Mouse (Mus musculus): ENCODE results near the gene Rhcg. TPM values are rescaled to one million over a fixed set of nuclear protein-coding genes. Genes with fewer than 3 reads are reported as not detected.

Rhcg gene
- polyA plus RNA-seq, 1 experiment: 43.5 TPM

- Histone ChIP-seq H3K27ac (ENCODE audit: control insufficient read depth, insufficient read depth, low read depth, low read length) (no peak overlapping the region), H3K4me3 (ENCODE audit: control insufficient read depth, low read depth, low read length) (no peak overlapping the region), H3K36me3 (ENCODE audit: control insufficient read depth, insufficient read depth, low read length) (no peaks in the 10 kb centered on the region), H3K27me3 (ENCODE audit: control insufficient read depth, insufficient read depth, low read length) (no peaks in the 10 kb centered on the region), H3K4me1 (ENCODE audit: control insufficient read depth, insufficient read depth, low read length) (peaks cover 6% of the 10 kb centered on the region)
- TF ChIP-seq POLR2A (IDR thresholded peaks at IDR 0.05; ENCODE audit: control insufficient read depth, low read depth, low read length) (no peak), CTCF (IDR thresholded peaks at IDR 0.05; ENCODE audit: control insufficient read depth, insufficient read depth, insufficient replicate concordance, low read depth, low read length) (no peak)
These were observed 10.7 kb downstream of the Rhcg start for GRCm38 (mm10) chr7:79606766-79607165.

DNA sequence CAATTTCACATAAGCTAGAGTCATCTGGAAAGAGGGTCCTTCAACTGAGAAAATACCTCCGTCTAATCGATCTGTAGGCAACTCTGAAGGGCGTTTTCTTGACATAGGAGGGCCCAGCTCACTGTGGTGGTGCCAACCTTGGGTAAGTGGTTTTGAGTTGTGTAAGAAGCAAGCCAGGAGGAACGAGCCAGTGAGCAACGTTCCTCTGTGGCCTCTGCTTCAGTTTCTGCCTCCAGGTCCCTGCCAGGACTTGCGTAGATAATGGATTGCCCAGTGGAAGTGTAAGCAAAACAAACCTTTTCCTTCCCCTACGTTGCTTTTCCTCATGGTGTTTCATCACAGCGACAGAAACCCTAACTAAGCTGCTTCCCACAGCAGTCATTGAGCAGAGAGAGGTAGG, 15.5 kb downstream of the Rhcg start:
- peaks cover 3% of the 10 kb centered on the region for H3K4me1 ChIP-seq (ENCODE audit: control insufficient read depth, insufficient read depth, low read length)
- no peak overlapping the region for H3K4me3 ChIP-seq (ENCODE audit: control insufficient read depth, low read depth, low read length)
- H3K36me3 ChIP-seq (ENCODE audit: control insufficient read depth, insufficient read depth, low read length): no peaks in the 10 kb centered on the region
- TF ChIP-seq POLR2A (IDR thresholded peaks at IDR 0.05; ENCODE audit: control insufficient read depth, low read depth, low read length): no peak
- H3K27me3 ChIP-seq (ENCODE audit: control insufficient read depth, insufficient read depth, low read length): no peaks in the 10 kb centered on the region
- no peak overlapping the region for H3K27ac ChIP-seq (ENCODE audit: control insufficient read depth, insufficient read depth, low read depth, low read length)

DNA sequence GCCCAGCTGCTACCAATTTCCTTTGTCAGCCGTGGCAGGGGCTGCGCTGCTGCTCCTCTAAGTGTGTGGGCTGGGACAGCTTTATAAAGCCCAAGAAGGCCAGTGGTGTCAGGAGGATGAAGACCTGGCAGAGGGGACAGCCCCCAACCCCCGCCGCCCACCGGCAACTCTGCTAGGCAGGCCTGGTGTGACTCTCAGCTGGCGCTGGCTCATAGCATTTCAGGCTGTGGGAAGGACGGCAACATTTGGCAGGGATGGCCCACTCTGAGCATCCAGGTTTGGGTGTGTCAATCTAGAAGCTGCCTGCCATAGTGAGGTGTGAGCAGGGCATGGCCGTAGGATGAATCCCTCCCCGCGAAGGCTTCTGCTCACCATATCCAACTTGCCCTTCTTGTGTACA, 17.3 kb downstream of the Rhcg start:
- Histone ChIP-seq H3K27me3 (ENCODE audit: control insufficient read depth, insufficient read depth, low read length) (no peaks in the 10 kb centered on the region), H3K4me3 (ENCODE audit: control insufficient read depth, low read depth, low read length) (no peak overlapping the region), H3K27ac (ENCODE audit: control insufficient read depth, insufficient read depth, low read depth, low read length) (no peak overlapping the region), H3K4me1 (ENCODE audit: control insufficient read depth, insufficient read depth, low read length) (no peaks in the 10 kb centered on the region), H3K36me3 (ENCODE audit: control insufficient read depth, insufficient read depth, low read length) (no peaks in the 10 kb centered on the region)
- TF ChIP-seq POLR2A (IDR thresholded peaks at IDR 0.05; ENCODE audit: control insufficient read depth, low read depth, low read length) (no peak), CTCF (IDR thresholded peaks at IDR 0.05; ENCODE audit: control insufficient read depth, insufficient read depth, insufficient replicate concordance, low read depth, low read length) (no peak)

GRCm38 (mm10) chr7:79594854-79595253, 22.6 kb downstream of the Rhcg start:
- Histone ChIP-seq H3K4me3 (ENCODE audit: control insufficient read depth, low read depth, low read length) (no peak overlapping the region), H3K27me3 (ENCODE audit: control insufficient read depth, insufficient read depth, low read length) (no peaks in the 10 kb centered on the region), H3K27ac (ENCODE audit: control insufficient read depth, insufficient read depth, low read depth, low read length) (no peak overlapping the region), H3K36me3 (ENCODE audit: control insufficient read depth, insufficient read depth, low read length) (no peaks in the 10 kb centered on the region), H3K4me1 (ENCODE audit: control insufficient read depth, insufficient read depth, low read length) (peaks cover 10% of the 10 kb centered on the region)
- TF ChIP-seq CTCF (IDR thresholded peaks at IDR 0.05; ENCODE audit: control insufficient read depth, insufficient read depth, insufficient replicate concordance, low read depth, low read length) (peak; percentile 92), POLR2A (IDR thresholded peaks at IDR 0.05; ENCODE audit: control insufficient read depth, low read depth, low read length) (no peak)

GRCm38 (mm10) chr7:79591812-79592731, 25.4 kb downstream of the Rhcg start:
- H3K4me3 ChIP-seq (ENCODE audit: control insufficient read depth, low read depth, low read length): peak overlapping the region; percentile 2
- peaks cover 10% of the 10 kb centered on the region for H3K4me1 ChIP-seq (ENCODE audit: control insufficient read depth, insufficient read depth, low read length)
- H3K36me3 ChIP-seq (ENCODE audit: control insufficient read depth, insufficient read depth, low read length): no peaks in the 10 kb centered on the region
- no peak overlapping the region for H3K27ac ChIP-seq (ENCODE audit: control insufficient read depth, insufficient read depth, low read depth, low read length)
- H3K27me3 ChIP-seq (ENCODE audit: control insufficient read depth, insufficient read depth, low read length): no peaks in the 10 kb centered on the region
- TF ChIP-seq CTCF (IDR thresholded peaks at IDR 0.05; ENCODE audit: control insufficient read depth, insufficient read depth, insufficient replicate concordance, low read depth, low read length) (no peak), POLR2A (IDR thresholded peaks at IDR 0.05; ENCODE audit: control insufficient read depth, low read depth, low read length) (no peak)

DNA sequence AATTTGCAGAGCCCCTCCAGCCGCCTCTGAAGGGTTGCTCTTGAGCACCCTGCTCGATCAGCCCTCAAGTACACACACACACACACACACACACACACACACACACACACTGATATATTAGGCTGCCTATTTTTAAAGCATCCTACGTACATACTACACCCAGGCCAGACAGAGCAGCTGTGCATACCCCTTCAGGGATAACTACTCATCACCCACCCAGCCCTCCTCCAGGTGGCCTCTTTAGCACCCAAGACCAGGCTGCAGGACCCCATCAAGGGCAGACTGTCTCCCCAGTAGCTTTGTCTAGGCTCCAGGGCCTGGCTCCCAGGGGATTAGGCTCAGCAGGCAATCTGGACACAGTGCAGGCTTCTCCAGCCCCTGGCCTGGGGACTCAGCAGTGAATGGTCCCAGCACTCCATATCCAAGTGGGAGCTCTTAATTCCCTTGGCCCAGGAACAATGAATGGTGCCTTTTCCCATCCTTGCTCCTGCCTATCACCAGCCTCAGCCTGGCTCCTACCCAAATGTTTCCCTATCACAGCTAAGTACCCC, 26.8 kb downstream of the Rhcg start:
- Histone ChIP-seq H3K27me3 (ENCODE audit: control insufficient read depth, insufficient read depth, low read length) (no peaks in the 10 kb centered on the region), H3K4me3 (ENCODE audit: control insufficient read depth, low read depth, low read length) (no peak overlapping the region), H3K27ac (ENCODE audit: control insufficient read depth, insufficient read depth, low read depth, low read length) (no peak overlapping the region), H3K36me3 (ENCODE audit: control insufficient read depth, insufficient read depth, low read length) (no peaks in the 10 kb centered on the region), H3K4me1 (ENCODE audit: control insufficient read depth, insufficient read depth, low read length) (peaks cover 10% of the 10 kb centered on the region)
- TF ChIP-seq CTCF (IDR thresholded peaks at IDR 0.05; ENCODE audit: control insufficient read depth, insufficient read depth, insufficient replicate concordance, low read depth, low read length) (no peak), POLR2A (IDR thresholded peaks at IDR 0.05; ENCODE audit: control insufficient read depth, low read depth, low read length) (no peak)

- Histone ChIP-seq H3K36me3 (ENCODE audit: control insufficient read depth, insufficient read depth, low read length) (no peaks in the 10 kb centered on the region), H3K27ac (ENCODE audit: control insufficient read depth, insufficient read depth, low read depth, low read length) (no peak overlapping the region), H3K4me1 (ENCODE audit: control insufficient read depth, insufficient read depth, low read length) (peaks cover 10% of the 10 kb centered on the region), H3K4me3 (ENCODE audit: control insufficient read depth, low read depth, low read length) (no peak overlapping the region), H3K27me3 (ENCODE audit: control insufficient read depth, insufficient read depth, low read length) (no peaks in the 10 kb centered on the region)
- no peak for TF ChIP-seq CTCF (IDR thresholded peaks at IDR 0.05; ENCODE audit: control insufficient read depth, insufficient read depth, insufficient replicate concordance, low read depth, low read length)
- no peak for TF ChIP-seq POLR2A (IDR thresholded peaks at IDR 0.05; ENCODE audit: control insufficient read depth, low read depth, low read length)
These were observed 27.5 kb downstream of the Rhcg start for GRCm38 (mm10) chr7:79589763-79590559.

Data from testis, adult 2 months (tissue).